Mouse (Mus musculus): ENCODE data around the gene Gm49366.

- TF ChIP-seq POLR2A (IDR thresholded peaks at IDR 0.05; ENCODE audit: low read depth, low read length) (no peak), CTCF (conservative IDR thresholded peaks at IDR 0.05; ENCODE audit: insufficient read depth, insufficient read length, low read depth, low read length) (no peak)
Measured at GRCm38 (mm10) chr12:84008251-84008650, 30.5 kb upstream of the Gm49366 start.
